Mouse (Mus musculus) spleen, adult 2 months (tissue): Measurements from ENCODE around the gene Prm2.

Experiments
- CTCF ChIP-seq: fragments of 200-500 bp; IDR thresholded peaks from 2 replicates; pipeline ENCODE4 v1.5.1; 2011; ENCODE audit warnings: mild to moderate bottlenecking, inconsistent platforms; ENCODE audit not compliant: insufficient read depth, insufficient read length, insufficient replicate concordance; ENCODE audit errors: extremely low read depth
- POLR2A ChIP-seq: fragments of 200-500 bp; IDR thresholded peaks from 2 replicates; pipeline ENCODE4 v1.6.1; 2011; ENCODE audit warnings: low read depth, low read length, inconsistent platforms

- TF ChIP-seq CTCF (no peak), POLR2A (no peak)
Observed at GRCm38 (mm10) chr16:10780631-10781120, 15.3 kb downstream of the Prm2 start.
